Mouse (Mus musculus): ENCODE measurements around the gene Hps4. TPM values are rescaled to one million over a fixed set of nuclear protein-coding genes. Genes with fewer than 3 reads are reported as not detected.

Hps4 gene
- polyA plus RNA-seq, 1 experiment from 2014 or later, result 25.3 TPM

- H3K9me3 ChIP-seq (replicated peaks; ENCODE audit: low read length), result no peaks in the 10 kb centered on the region
- no peaks in the 10 kb centered on the region for H3K27me3 ChIP-seq (ENCODE audit: insufficient read depth, low read length)
- no peak overlapping the region; the same call in 1 of the 2 replicates for H3K27ac ChIP-seq
- peak overlapping the region; percentile 75 for H3K9ac ChIP-seq (ENCODE audit: low read depth, low read length)
- peak; percentile 56 for DNase-seq (ENCODE audit: low spot score)
- WGBS, result under 1% methylated on average over 24 of the region's 24 CpGs
- peak overlapping the region; percentile 75 for H3K4me2 ChIP-seq (ENCODE audit: low read length)
- peak overlapping the region; percentile 73 for H3K4me3 ChIP-seq (replicated peaks; ENCODE audit: low read depth, low read length)
- peaks cover 16% of the 10 kb centered on the region; the same call in 1 of the 2 replicates for H3K36me3 ChIP-seq (ENCODE audit: insufficient read depth, low read length)
- peaks cover 8% of the 10 kb centered on the region; the same call in 1 of the 2 replicates for H3K4me1 ChIP-seq (replicated peaks; ENCODE audit: insufficient read depth, low read length)
- no peak for TF ChIP-seq CTCF (IDR thresholded peaks at IDR 0.05; ENCODE audit: low read depth)
- ATAC-seq (replicated peaks; ENCODE audit: low FRiP score, low read depth), result peak; percentile 70
Measured at GRCm38 (mm10) chr5:112343205-112343595, 317 bp downstream of the Hps4 start.

GRCm38 (mm10) chr5:112344092-112344960 is 1.4 kb downstream of the Hps4 start:
- Histone ChIP-seq H3K27me3 (ENCODE audit: insufficient read depth, low read length) (no peaks in the 10 kb centered on the region), H3K4me1 (replicated peaks; ENCODE audit: insufficient read depth, low read length) (peaks cover 8% of the 10 kb centered on the region; the same call in 1 of the 2 replicates), H3K9ac (ENCODE audit: low read depth, low read length) (no peak overlapping the region), H3K27ac (no peak overlapping the region), H3K4me3 (replicated peaks; ENCODE audit: low read depth, low read length) (no peak overlapping the region), H3K36me3 (ENCODE audit: insufficient read depth, low read length) (peaks cover 16% of the 10 kb centered on the region), H3K4me2 (ENCODE audit: low read length) (no peak overlapping the region), H3K9me3 (replicated peaks; ENCODE audit: low read length) (no peaks in the 10 kb centered on the region)
- ATAC-seq (replicated peaks; ENCODE audit: low FRiP score, low read depth), result no peak
- DNase-seq (ENCODE audit: low spot score), result no peak
- no peak for TF ChIP-seq CTCF (IDR thresholded peaks at IDR 0.05; ENCODE audit: low read depth)
- WGBS, result 79% methylated on average over 6 of the region's 6 CpGs

GRCm38 (mm10) chr5:112346211-112346965 is 3.5 kb downstream of the Hps4 start:
- ATAC-seq (replicated peaks; ENCODE audit: low FRiP score, low read depth) (no peak), DNase-seq (ENCODE audit: low spot score) (no peak)
- no peak overlapping the region for H3K27ac ChIP-seq
- no peaks in the 10 kb centered on the region for H3K27me3 ChIP-seq (ENCODE audit: insufficient read depth, low read length)
- TF ChIP-seq CTCF (IDR thresholded peaks at IDR 0.05; ENCODE audit: low read depth), result no peak
- H3K9me3 ChIP-seq (replicated peaks; ENCODE audit: low read length), result no peaks in the 10 kb centered on the region
- peaks cover 30% of the 10 kb centered on the region for H3K36me3 ChIP-seq (ENCODE audit: insufficient read depth, low read length)
- H3K4me3 ChIP-seq (replicated peaks; ENCODE audit: low read depth, low read length), result no peak overlapping the region
- WGBS, result 83% methylated on average over 16 of the region's 16 CpGs
- no peak overlapping the region for H3K9ac ChIP-seq (ENCODE audit: low read depth, low read length)
- peaks cover 8% of the 10 kb centered on the region; the same call in 1 of the 2 replicates for H3K4me1 ChIP-seq (replicated peaks; ENCODE audit: insufficient read depth, low read length)
- no peak overlapping the region for H3K4me2 ChIP-seq (ENCODE audit: low read length)

- 97% methylated on average over 8 of the region's 8 CpGs for WGBS
Measured at GRCm38 (mm10) chr5:112349169-112349568, 6.3 kb downstream of the Hps4 start.

DNA sequence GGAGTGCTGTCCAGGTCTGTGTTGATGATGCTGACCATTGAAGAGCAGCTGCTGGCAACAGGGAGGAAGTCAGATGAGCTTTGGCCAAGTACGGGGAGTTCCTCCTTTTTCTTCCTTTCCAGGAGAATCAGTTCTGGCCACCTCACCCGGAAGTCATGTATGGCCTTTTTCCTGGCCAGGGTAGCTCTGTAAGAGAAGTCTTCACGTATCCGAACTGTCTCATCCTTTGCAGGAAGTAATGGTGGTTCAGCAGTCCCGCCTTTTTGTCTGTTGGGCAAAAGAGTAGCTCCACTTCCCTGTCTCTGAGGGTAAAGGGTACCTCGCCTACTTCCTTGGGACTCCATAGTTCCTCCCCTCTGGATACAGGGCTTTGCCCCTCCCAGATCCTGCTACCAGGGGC is 12.6 kb downstream of the Hps4 start:
- Histone ChIP-seq H3K27me3 (ENCODE audit: insufficient read depth, low read length) (no peaks in the 10 kb centered on the region), H3K4me1 (replicated peaks; ENCODE audit: insufficient read depth, low read length) (no peaks in the 10 kb centered on the region), H3K36me3 (ENCODE audit: insufficient read depth, low read length) (peaks cover 17% of the 10 kb centered on the region), H3K9ac (ENCODE audit: low read depth, low read length) (no peak overlapping the region), H3K27ac (no peak overlapping the region), H3K4me2 (ENCODE audit: low read length) (no peak overlapping the region), H3K9me3 (replicated peaks; ENCODE audit: low read length) (no peaks in the 10 kb centered on the region), H3K4me3 (replicated peaks; ENCODE audit: low read depth, low read length) (no peak overlapping the region)
- WGBS, result 81% methylated on average over 6 of the region's 6 CpGs
- no peak for TF ChIP-seq CTCF (IDR thresholded peaks at IDR 0.05; ENCODE audit: low read depth)
- no peak for DNase-seq (ENCODE audit: low spot score)
- ATAC-seq (replicated peaks; ENCODE audit: low FRiP score, low read depth), result no peak

More at GRCm38 (mm10) chr5:112349169-112349568, 6.3 kb downstream of the Hps4 start:
- no peak overlapping the region for H3K4me2 ChIP-seq (ENCODE audit: low read length)
- H3K9me3 ChIP-seq (replicated peaks; ENCODE audit: low read length), result no peaks in the 10 kb centered on the region
- no peak for DNase-seq (ENCODE audit: low spot score)
- H3K4me1 ChIP-seq (replicated peaks; ENCODE audit: insufficient read depth, low read length), result no peaks in the 10 kb centered on the region
- no peak for ATAC-seq (replicated peaks; ENCODE audit: low FRiP score, low read depth)
- TF ChIP-seq CTCF (IDR thresholded peaks at IDR 0.05; ENCODE audit: low read depth), result no peak
- H3K9ac ChIP-seq (ENCODE audit: low read depth, low read length), result no peak overlapping the region
- no peak overlapping the region for H3K27ac ChIP-seq
- H3K36me3 ChIP-seq (ENCODE audit: insufficient read depth, low read length), result peaks cover 35% of the 10 kb centered on the region
- no peak overlapping the region for H3K4me3 ChIP-seq (replicated peaks; ENCODE audit: low read depth, low read length)
- H3K27me3 ChIP-seq (ENCODE audit: insufficient read depth, low read length), result no peaks in the 10 kb centered on the region

DNA sequence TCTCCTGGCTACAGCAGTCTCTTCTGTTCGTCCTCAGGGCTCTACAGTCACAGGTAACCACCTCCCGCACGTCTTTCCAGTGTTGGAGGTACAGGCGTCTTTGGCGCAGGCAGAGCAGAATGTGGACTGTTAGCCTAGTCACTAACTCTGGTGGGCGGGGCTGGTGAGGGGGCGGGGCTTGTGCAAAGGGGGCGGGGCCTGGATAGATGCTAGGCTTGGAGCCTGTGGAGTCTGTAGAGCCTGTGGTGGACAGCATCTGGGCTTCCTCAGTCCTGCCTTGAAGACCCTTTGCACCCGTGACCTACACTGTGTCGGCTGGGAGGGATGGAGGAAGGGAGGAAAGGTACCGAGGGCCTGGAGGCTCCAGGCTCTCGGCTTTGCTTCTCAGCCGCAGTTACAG is 13.0 kb downstream of the Hps4 start, which contains the start of gene Gm6583:
Gm6583 (minus strand) TSS at position 124 of the 400 bp plus-strand sequence.
- Histone ChIP-seq H3K4me3 (replicated peaks; ENCODE audit: low read depth, low read length) (no peak within 1 kb of the TSS), H3K9ac (ENCODE audit: low read depth, low read length) (no peak within 1 kb of the TSS), H3K27ac (no peak within 1 kb of the TSS), H3K4me2 (ENCODE audit: low read length) (no peak within 1 kb of the TSS), H3K9me3 (replicated peaks; ENCODE audit: low read length) (no peaks in the 10 kb centered on the region), H3K27me3 (ENCODE audit: insufficient read depth, low read length) (no peaks in the 10 kb centered on the region), H3K36me3 (ENCODE audit: insufficient read depth, low read length) (peaks cover 15% of the 10 kb centered on the region), H3K4me1 (replicated peaks; ENCODE audit: insufficient read depth, low read length) (no peaks in the 10 kb centered on the region)
- no peak for TF ChIP-seq CTCF (IDR thresholded peaks at IDR 0.05; ENCODE audit: low read depth)
- DNase-seq (ENCODE audit: low spot score) (no peak), ATAC-seq (replicated peaks; ENCODE audit: low FRiP score, low read depth) (peak; percentile 33; the same call in 1 of the 2 replicates)
- WGBS, result 63% methylated on average over 12 of the region's 13 CpGs

Measured in kidney, postnatal 0 days (tissue).